Mouse (Mus musculus) megakaryocyte-erythroid progenitor cell, adult 5-6 weeks (primary cell): Measurements from ENCODE around the gene Snx29. TPM values are rescaled to one million over a fixed set of nuclear protein-coding genes. Genes with fewer than 3 reads are reported as not detected.
"Not testable (repeated sequence)": the region's sequence is repeated elsewhere in the genome, so short reads cannot be mapped to it uniquely, and the experiment has no call there.

Source experiments
- ATAC-seq: replicated peaks from 2 replicates; pipeline ENCODE4 v1.8.0; 2016; ENCODE audit warnings: mild to moderate bottlenecking, inconsistent platforms; ENCODE audit not compliant: severe bottlenecking, poor library complexity, low FRiP score, low TSS enrichment
- total RNA-seq, 2 experiments: library from RNA; stranded (forward) in 1 of 2; stranded (reverse) in 1 of 2; fragments of 200-1000, 215-1000 nt in 1 of 2; fragments of >200 nt in 1 of 2; fragmentation: Nextera tagmentation in 1 of 2; gene quantifications; 2 replicates each; pipeline ENCODE4 v1.2.3; 2014 to 2017

Gene Snx29
- total RNA-seq, 2 experiments from 2014 or later = 6.1 to 9.3 TPM

DNA sequence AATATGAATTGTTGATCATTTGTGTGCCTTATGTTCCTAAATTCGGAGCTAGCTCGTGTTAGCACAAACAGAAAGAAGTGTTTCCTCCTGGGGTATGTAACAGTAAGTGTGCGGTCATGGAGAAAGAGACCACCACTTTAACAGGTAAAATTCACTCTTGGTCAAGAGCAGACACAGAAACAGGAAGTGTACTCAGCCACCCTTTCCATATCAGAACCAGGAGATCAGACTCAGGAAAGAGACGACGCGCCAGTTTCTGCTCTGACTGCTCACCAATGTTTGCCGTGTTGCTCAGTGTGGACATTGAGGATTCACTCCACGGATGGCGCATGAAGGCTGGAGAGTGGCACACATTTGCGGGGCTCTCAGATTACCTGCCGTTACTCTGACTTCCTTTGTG, 242.4 kb downstream of the Snx29 start:
- ATAC-seq = no peak

DNA sequence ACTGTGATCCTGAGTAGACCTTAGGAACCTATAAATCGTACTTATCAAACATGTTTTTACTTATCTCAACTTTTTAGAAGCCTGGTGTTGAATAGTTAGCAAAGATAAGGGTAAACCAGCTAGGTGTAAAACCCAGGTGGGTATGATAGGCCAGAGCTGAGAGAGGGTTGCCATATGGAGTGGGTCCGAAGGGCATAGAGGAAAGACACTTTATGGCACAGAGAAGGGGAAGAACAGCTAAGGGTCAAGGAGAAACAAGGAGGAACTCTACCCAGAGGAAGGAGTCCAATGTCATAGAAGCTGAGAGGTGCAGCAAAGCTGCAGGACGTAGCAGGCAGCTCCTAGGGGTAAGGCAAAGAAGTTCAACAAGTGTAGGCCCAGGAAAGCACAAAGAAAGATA, 244.9 kb downstream of the Snx29 start:
- ATAC-seq = no peak

DNA sequence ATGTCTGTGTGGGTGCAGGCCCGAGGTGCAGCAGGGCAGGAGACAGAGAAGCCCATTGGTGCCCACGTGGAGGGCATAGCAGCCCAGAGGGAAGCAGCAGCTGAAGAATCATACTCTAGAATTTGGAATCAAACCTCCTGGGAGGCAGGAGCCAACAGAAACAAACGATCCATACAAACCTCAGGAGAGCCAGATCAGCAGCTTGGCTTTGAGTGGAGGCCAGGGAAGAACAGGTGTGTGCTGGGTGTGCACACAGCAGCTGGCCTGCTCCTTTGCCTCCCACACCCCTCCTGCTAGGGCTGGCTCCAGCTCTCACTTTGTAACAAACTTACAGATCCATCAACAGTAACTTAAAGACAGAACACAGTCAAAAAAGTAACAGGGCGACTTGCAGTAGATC, 245.4 kb downstream of the Snx29 start:
- ATAC-seq = no peak

DNA sequence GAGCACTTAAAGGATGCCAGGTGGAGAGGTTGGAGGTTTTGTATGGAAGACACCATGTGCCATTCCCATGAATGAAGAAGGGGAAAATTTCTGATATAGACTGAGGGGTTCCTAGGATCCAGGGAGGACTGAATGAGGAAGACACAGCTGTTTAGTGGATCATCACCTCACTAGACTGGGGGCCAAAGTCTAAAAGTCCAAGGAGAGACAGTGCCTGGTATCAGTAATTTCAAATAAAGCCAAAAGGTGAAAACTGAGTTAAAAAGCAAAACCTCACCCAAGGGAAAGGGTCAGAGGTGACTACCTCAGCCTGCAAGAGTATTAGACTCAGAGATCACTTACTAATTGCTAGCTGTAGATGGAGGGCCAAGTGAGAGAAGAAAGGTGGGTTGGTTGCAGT, 245.9 kb downstream of the Snx29 start:
- ATAC-seq = no peak

DNA sequence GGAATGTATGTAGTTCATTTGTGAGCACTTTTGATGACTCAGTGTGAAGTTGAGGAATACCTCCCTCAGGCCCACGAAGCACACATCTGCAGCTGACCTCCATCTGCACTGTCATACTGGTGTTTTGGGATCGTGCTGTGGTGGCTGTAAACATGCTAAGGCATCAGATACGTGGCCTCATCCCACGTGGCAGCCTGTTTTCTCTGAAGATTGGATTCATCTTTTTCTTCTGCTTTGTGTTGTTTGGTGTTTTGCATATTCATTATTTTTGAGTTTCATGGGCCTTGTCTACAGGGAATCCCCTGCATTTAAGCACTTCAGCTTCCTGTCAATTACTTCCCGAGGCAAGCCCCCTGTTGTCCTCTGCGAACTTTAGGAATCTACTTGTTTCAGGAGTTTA, 246.4 kb downstream of the Snx29 start:
- ATAC-seq = no peak

DNA sequence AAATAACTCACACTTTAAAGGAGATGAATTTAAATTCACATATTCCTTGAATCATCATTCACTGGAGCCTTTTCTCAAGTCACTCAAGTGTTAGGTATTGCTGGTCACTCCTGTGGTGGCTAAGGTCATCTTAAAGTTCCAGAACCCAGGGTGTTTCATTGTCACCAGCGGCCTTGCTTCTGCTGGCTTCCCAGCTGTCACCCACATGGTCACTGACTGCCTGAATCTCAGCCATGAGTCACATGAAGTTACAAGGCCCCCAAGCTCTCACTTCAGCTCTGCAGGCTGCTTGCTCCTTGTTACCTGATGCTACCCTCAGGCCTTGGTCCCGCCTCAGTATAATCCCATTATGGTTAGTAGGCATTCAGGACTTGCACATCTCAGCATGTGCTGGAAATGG, 247.4 kb downstream of the Snx29 start:
- ATAC-seq = no peak

DNA sequence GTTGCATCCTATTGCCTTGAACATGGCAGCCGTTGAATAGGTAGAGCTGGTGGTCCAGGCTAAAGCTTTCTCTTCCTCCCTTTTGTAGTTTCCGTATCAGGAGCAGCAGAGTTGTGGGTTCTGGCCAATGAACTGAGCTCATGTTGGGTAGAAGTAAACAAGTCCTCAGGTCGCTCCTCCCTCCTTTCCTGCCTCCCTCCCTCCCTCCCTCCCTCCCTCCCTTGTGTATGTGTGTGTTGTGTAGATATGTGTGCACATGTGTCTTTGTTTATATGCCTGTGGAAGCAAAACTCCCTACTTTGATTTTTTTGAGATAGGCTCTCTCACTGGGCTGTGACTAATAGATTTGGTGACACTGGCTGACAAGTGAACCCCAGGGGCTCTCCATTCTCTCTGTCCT, 251.8 kb downstream of the Snx29 start:
- ATAC-seq = no peak

DNA sequence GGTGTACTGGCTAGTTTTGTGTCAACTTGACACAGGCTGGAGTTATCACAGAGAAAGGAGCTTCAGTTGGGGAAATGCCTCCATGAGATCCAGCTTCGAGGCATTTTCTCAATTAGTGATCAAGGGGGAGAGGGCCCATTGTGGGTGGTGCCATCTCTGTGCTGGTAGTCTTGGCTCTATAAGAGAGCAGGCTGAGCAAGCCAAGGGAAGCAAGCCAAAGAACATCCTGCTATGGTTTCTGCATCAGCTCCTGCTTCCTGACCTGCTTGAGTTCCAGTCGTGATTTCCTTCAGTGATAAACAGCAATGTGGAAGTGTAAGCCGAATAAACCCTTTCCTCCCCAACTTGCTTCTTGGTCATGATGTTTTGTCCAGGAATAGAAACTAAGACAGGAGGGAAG, 253.0 kb downstream of the Snx29 start:
- ATAC-seq = not testable (repeated sequence)

DNA sequence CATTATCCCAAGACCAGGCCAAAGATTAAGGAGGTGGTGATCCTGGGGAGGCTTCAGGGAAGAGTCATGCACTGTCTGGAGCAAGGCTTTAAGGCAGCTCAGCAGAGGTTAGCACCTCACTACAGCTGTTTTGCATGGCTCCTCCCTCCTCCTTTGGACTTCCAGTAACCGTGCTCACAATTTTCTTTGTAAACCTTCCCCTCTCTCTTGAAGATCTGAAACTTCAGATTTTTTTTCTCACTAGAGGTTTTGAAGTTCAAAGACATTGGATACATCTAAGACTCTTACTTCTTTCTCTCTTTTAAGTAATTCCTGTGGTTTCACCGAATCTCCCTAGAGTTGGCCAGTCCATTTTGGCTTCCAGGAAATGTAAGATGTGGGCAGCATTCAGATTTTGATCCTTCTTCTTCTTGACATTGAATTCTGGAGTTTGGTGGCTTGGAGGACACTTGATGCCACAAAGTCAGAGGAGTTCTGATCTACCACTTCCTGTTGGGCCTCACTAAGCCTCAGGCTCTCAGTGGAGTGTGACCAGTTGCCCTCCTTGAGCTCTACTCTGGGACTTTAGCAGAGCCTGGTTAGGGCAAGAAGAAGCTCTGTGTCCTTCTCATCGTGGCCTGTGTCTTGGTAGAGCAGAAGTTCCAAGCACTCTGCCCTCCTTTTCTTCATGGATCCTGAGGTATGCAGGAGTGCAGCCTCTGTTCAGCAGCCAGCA, 255.0 kb downstream of the Snx29 start:
- no peak for ATAC-seq

DNA sequence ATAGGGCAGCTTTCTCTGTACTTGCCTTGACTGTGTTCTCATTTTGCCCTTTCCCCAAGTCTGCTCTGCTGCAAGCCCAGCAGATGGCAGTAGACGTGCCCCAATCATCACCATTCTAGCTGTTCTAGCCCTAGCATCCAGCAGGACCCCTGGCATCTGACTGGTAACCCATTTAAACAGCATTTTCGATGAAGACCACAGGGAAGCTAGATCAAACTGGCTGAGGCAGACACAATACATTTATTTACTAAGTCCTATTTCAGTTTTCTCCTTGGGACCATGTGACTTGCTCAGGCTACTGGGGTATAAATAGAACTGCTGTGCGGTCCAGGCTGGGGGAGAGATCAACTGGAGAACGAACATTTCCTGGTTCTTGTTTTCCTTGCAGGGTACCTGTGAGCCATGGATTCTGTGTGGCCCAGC, 257.0 kb downstream of the Snx29 start:
- ATAC-seq = 0 out of 2 replicates have a peak, but pooled peaks have one; percentile 46

DNA sequence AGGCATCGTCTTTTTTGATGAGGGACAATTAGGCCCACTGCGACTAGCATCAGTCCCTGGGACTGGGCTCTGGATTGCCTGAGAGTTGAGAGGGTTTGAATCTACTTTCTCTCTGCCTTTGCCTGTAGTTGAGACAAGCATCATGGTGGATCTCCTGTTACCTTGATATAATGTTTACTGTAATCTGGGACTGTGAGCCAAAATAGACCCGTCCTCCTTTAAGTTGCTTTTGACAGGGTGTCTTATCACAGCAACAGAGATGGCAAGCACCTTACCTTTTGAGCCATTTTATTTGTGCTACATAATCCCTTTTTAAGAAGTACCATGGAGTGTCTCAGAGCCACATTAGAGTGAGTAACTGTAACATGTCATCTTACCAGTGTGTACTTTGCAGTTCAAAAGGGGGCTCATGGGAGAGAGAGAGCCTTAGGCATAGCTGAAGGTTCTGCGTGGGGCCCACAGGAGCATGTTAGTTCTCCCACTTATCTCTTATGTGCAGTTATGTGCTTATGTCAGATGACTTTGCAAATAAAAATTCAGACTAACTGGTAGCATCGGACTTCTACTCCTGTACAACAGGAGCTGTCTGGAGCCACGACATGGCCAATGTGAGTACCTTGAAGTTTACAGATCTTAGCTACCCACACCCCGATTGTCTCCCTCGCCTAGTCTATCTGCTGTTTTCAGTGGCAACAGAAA, 261.4 kb downstream of the Snx29 start:
- peak; percentile 69 for ATAC-seq

DNA sequence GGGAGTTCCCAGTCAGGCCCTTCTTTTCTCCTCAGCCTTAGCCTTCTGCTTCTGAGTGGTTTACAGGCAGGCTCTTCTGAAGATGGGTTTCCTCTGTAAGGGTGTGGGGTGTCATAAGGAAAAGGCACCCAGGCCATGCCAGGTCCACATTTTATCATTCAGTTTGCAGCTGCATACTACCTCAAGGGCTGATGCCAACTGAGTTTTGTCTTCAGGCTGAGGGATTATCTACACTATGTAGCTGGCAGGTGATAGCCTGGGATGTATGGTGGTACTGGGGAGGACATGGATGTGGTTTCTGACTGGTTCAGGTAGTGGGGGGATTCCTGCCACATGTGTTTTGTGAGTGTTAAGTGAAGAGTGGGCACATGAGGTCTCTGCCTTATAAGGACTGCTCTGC, 266.0 kb downstream of the Snx29 start:
- peak; percentile 72 for ATAC-seq

DNA sequence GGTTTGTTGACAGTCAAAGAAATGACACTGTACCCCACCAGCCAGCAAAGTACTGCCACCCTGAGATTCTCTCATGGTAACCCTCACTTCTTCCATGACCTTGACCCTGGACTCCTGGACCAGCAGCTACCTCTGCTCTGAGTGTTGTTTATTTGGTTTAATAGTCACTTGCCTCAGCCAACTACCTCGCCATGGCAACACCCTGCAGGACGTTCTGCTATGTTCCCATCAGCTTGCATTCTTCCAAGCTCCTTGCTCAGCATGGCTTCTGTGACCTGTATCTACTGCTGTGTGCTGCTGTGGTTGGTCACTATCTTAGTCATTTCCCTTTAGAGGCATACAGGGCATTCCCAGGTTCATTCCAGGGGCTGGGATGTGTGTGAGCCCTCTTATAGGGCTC, 266.6 kb downstream of the Snx29 start:
- no peak for ATAC-seq

DNA sequence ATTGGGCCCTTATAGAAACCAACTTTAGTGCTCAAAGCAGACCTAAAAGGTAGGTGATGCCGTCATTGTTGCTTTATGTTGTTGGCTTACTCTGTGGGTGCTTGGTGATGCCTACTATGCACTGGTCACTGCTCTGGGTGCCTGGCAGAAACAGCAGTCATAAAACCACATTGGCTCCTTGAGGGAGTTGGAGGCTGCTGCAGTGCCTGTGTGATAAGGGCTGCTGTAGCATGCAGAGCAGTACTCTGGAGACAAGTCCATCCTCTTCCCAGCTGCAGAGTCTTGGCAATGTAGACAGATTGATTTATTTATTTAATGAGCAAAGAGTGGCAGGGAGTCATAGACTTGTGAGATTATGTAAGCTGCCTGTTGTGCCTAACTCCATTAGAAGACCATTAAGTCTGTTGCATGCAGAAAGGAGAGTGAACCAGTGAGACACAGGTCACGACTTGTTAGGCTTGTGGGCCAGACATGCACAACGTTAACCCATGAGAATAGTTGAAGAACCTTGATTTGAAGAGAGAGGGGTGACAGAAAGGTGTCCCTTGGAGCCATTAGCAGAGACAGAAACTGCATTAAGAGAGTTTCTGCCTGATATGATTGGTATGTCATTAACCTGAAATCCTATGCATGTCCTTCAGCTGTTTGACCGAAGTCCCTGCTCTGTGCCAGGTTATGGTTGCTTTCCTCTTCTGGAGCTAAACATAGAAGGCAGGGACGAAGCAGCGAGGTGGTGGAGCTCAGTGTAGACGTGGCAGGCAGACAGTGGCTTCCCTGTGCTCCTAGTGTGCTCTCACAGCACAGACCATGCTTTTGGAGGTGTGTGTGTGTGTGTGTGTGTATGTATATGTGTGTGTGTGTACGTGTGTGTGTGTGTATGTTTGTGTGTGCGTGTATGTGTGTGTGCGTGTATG, 267.3 kb downstream of the Snx29 start:
- peak; percentile 48 for ATAC-seq

DNA sequence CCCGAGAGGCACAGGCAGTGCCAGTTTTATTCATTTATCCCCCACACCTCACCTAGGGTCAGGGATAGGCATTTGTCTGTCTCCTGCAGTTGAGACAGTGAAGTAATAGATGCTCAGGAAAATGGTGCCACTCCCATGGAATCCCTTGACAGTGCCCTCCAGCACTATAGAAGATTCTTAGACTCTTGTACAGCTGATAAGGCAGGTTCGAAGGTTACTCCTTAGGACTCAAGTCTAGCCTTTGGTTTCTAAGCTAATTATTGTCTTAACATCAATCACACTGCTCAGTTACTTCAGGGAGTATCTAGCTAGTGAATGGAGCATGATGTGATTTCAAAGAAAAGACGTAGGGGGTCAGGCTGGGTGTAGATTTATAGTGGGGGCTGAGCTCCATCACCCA, 273.9 kb downstream of the Snx29 start:
- no peak for ATAC-seq

DNA sequence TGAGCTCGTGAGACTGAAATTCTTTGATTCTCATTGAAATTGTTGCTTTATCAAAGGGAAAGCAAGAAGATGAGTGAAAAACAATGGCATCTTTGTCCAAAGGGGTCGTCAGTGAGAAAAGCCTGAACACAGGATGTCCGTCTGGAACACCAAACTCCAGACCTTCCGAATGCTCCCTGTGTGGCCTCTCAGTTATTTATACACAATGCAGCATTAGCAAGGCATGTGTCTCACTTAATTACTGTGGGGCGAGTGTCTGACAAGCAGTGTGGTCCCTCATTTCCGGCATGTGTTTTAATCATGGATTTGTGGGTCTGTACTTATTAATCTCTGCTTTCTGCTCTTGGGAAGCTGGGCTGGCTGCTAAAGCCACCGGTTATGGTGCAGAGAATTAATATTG, 275.1 kb downstream of the Snx29 start:
- no peak for ATAC-seq

DNA sequence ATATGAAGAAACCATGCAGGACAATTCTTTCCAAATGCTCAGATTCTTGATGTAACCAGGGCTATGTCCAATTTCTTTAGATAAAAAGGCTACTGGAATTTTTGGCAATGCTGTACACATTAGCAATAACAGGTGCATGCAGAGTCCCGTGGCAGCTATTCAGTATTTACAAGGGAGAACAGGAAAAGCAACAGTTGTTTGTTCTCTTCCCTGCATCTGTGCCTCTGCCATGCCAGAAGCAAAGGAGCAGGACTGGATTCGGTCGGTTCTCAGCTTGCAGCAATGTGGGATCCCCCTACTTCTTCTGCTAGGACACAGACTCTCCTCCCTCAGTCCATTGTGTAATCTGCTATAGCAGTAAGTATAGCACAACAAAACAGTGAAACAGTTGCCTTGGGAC, 276.8 kb downstream of the Snx29 start:
- ATAC-seq = no peak

DNA sequence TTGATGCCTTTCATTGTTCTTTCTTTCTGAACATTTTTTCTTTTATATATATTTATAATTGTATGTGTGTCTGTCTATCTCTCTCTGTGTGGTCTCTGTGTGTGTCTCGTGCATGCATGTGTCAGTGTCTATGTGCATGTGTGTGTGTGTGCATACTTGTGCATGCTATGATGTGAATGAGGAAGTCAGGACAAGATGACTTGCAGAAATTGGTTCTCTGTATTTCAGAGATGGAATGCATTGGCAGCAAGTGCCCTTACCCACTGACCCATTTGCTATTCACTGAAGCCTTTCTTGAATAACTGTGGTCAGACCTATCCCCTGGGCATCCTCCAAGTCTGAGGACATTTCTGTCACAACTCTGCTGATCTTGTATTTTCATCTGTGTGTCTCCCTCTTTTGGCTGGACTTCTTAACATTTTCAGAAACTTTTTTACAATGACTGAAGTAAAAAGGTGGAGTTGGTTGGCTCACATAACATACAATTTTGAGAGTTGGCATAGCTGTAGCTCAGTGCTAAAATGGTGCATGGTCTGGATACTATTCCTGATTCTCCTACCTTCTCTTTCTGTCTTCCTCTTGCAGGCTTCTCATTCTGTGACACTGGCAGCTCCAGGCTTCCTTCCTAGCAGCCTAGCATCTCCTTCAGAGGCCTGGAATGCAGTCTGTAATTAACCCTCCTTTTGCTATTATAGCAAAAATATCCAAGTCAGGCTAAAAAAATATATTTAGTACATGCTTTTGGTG, 278.8 kb downstream of the Snx29 start:
- ATAC-seq = no peak

DNA sequence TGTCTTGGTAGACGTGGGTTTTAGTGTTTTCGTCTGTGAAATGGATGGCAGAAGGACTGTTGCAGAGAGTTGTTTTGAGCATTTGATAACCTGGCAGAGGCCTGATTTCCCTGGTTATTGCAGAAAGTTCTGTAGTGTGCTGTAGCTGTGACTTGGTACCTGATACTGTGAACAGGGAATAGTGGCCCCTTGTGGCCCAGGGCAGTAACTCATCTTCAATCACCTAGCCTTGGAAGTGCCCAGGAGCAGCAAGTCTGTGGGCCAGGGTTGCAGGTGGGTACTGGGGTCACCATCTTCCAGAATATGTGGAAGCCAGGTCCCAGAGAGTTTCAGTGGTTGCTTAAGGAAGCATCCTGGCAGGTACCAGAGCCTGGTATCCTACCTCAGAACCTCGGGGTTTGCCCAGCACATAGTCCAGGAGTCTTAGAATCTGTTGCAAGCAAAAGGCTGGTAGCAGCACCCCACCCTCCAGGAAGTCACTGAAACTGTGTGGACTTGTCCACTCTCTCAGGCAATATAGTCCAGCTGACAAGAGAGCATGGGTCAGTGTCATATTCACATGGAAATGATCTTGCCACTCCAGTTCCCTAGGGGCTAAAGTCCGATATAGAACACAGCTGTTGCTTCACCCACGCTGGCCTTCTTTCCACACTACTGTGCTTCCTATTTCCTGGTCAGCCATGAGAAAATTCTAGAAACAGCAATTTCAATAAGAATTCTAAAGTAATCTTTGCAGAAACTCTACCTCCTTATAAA, 281.1 kb downstream of the Snx29 start:
- peak; percentile 98 for ATAC-seq
